Mouse (Mus musculus) urinary bladder, postnatal 14 days (tissue): ENCODE measurements around the gene Ksr2.

Experiments
- DNase-seq: peaks from one replicate; pipeline ENCODE4 v3.0.0; 2021; ENCODE audit warnings: low spot score

The Ksr2 gene

GRCm38 (mm10) chr5:117689840-117690239, 276.0 kb downstream of the Ksr2 start:
- no peak for DNase-seq

- no peak for DNase-seq
These were observed 277.5 kb downstream of the Ksr2 start for GRCm38 (mm10) chr5:117691271-117691670.

GRCm38 (mm10) chr5:117693557-117693956, 279.8 kb downstream of the Ksr2 start:
- DNase-seq = no peak

GRCm38 (mm10) chr5:117694632-117695031, 280.8 kb downstream of the Ksr2 start:
- no peak for DNase-seq

GRCm38 (mm10) chr5:117696366-117696765, 282.6 kb downstream of the Ksr2 start:
- no peak for DNase-seq

GRCm38 (mm10) chr5:117697589-117697988, 283.8 kb downstream of the Ksr2 start:
- no peak for DNase-seq

- no peak for DNase-seq
These were observed 290.6 kb downstream of the Ksr2 start for GRCm38 (mm10) chr5:117704371-117704770.

GRCm38 (mm10) chr5:117706633-117707032, 292.8 kb downstream of the Ksr2 start:
- no peak for DNase-seq

- no peak for DNase-seq
These were observed 295.5 kb downstream of the Ksr2 start for GRCm38 (mm10) chr5:117709306-117709705.

GRCm38 (mm10) chr5:117711636-117712035, 297.8 kb downstream of the Ksr2 start:
- DNase-seq = no peak

- DNase-seq = no peak
These were observed 298.4 kb downstream of the Ksr2 start for GRCm38 (mm10) chr5:117712207-117712606.

GRCm38 (mm10) chr5:117717120-117717519, 303.3 kb downstream of the Ksr2 start:
- no peak for DNase-seq

- no peak for DNase-seq
These were observed 309.5 kb downstream of the Ksr2 start for GRCm38 (mm10) chr5:117723316-117723715.

- no peak for DNase-seq
These were observed 312.7 kb downstream of the Ksr2 start for GRCm38 (mm10) chr5:117726548-117726947.

GRCm38 (mm10) chr5:117727138-117727537, 313.3 kb downstream of the Ksr2 start:
- no peak for DNase-seq

GRCm38 (mm10) chr5:117731311-117731710, 317.5 kb downstream of the Ksr2 start:
- DNase-seq = no peak

GRCm38 (mm10) chr5:117744654-117745178, 330.9 kb downstream of the Ksr2 start:
- DNase-seq = peak; percentile 4

- DNase-seq = no peak
These were observed 335.6 kb downstream of the Ksr2 start for GRCm38 (mm10) chr5:117749353-117749752.

- no peak for DNase-seq
These were observed 344.1 kb downstream of the Ksr2 start for GRCm38 (mm10) chr5:117757696-117758482.

GRCm38 (mm10) chr5:117761181-117761832, 347.5 kb downstream of the Ksr2 start:
- DNase-seq = no peak

- DNase-seq = peak; percentile 7
These were observed 350.7 kb downstream of the Ksr2 start for GRCm38 (mm10) chr5:117764496-117764895.

- DNase-seq = peak; percentile 12
These were observed 365.4 kb downstream of the Ksr2 start for GRCm38 (mm10) chr5:117779175-117779574.

GRCm38 (mm10) chr5:117780681-117781080, 366.9 kb downstream of the Ksr2 start, which contains the start of gene Nos1:
Nos1 (plus strand) TSS chr5:117781032.
- no peak for DNase-seq
